Mouse (Mus musculus) left cerebral cortex, postnatal 14 days (tissue): ENCODE data around the gene C1qc. TPM values are rescaled to one million over a fixed set of nuclear protein-coding genes. Genes with fewer than 3 reads are reported as not detected.

Source experiments
- DNase-seq, 2 experiments: peaks; one replicate each; pipeline ENCODE4 v3.0.0; 2021 to 2022; ENCODE audit warnings: low spot score in 2 of 2, mixed read lengths in 1 of 2
- intact Hi-C: fragments of 180-260 bp; cut with DNase I; formaldehyde crosslinking; loops from one replicate; pipeline ENCODE4 v1.15.1; 2025
- total RNA-seq, 2 experiments: library from RNA; stranded (reverse); gene quantifications; 2 replicates each; pipeline ENCODE4 v1.2.3; 2021

The C1qc gene
- total RNA-seq, 2 experiments from 2014 or later: 39.4 to 40.1 TPM

GRCm38 (mm10) chr4:136863517-136863916 lies 29.3 kb downstream of the C1qc start:
- no peak for DNase-seq
- intact Hi-C loops: no loop called here

- DNase-seq: no peak
- intact Hi-C loops: no loop called here
Observed at GRCm38 (mm10) chr4:136862411-136862810, 30.5 kb downstream of the C1qc start.

DNA sequence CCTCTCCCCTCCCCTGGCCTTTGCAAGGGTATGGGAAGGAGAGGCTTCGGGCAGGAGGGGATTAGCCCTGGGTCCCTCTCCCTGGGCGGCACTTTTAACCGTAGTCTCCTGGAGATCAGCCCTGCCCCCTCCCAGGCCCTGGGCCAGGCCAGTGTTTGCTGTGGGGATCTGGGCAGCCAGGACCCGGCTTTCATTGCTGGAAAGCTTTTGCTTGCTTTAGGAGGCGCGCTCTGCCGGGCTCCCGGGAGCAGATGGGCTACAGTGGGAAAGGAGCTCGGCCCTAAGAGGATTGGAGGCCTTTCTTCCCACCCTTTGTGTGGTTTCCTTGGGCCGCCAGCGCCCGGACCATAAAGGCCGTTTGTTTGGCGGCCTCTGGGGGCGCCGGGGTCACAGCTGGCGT lies 31.1 kb downstream of the C1qc start:
- DNase-seq: no peak
- intact Hi-C loops: no loop called here

DNA sequence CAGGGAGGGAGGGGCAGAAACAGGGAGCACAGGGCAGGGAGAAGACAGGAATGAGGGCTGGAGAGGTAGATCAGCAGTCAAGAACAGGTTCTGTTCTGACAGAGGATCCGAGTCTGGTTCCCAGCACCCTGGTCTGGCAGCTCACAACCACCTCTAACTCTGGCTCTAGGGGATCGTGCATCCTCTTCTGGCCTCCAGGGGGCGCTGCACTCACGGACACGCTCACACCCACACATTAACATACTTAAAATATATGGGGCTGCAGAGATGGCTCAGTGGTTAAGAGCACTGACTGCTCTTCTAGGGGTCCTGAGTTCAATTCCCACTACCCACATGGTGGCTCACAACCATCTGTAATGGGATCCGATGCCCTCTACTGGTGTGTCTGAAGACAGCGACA lies 32.8 kb downstream of the C1qc start:
- no peak for DNase-seq
- intact Hi-C loops: no loop called here

- DNase-seq: peak in 1 of 2 experiments; percentile 50
Observed at GRCm38 (mm10) chr4:136855081-136855480, 37.8 kb downstream of the C1qc start.

GRCm38 (mm10) chr4:136852989-136853388 lies 39.9 kb downstream of the C1qc start:
- no peak for DNase-seq
- intact Hi-C loops: no loop called here

More at GRCm38 (mm10) chr4:136855081-136855480, 37.8 kb downstream of the C1qc start:
- intact Hi-C loops: no loop called here

- DNase-seq: no peak
- intact Hi-C loops: no loop called here
Observed at GRCm38 (mm10) chr4:136852119-136852518, 40.7 kb downstream of the C1qc start.

- DNase-seq: peak in 1 of 2 experiments; percentile 52
- intact Hi-C loops: no loop called here
Observed at GRCm38 (mm10) chr4:136848565-136848964, 44.3 kb downstream of the C1qc start.

DNA sequence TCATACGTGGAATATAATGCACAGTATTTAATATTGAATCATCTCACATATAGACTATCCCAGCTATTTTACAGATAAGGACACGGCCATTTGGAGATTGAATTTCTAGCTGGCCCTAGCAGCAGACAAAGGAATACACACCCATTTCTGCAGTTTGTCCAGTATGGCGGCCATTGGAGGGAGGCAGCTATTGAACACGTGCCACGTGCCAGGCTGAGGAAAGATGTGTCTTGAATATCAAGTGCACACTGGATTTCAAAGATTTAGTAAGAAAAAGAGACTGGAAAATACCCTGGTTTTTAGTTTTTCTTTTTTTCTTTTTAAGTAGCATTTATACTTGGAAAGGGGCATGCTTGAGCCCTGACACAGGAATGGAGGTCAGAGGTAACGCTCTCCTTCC lies 45.7 kb downstream of the C1qc start:
- intact Hi-C loops: no loop called here
- DNase-seq: no peak

DNA sequence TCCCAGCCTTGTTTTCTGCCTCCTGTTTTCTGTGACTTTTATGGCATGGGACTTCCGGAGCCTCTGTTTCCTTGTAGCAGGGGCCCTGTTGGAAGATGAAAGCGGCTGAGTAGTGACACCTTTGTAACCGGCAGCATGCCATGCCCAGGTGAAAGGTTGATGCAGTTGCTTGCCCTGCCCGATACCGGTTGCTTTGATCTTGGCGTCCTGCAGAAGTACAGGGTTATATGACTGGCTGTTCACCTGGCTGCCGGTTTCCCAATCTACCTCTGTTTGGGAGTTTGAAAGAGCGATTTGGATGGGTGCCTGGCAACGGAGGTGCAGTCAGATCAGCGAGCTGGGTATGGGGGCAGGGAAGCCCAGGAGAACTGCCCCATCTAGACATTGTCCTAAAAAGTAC lies 50.1 kb downstream of the C1qc start:
- DNase-seq: no peak
- intact Hi-C loops: no loop called here

DNA sequence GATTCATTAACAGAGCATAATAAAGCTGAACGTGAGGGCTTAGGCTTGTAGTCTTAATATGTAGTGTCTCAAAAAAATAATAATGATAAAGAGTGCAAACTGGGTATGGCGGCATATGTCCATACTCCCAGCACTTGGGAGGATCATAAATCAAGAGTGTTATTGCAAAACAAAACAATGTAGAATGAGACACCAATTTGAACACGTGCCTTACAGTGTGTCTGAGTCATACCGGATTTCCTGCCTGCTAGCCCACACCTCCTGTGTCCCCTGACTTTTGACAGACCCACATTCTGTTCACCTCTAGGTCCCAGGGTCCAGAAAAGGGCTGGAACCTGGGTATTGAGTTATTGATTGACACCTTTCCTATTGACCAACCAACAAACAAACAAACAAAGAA lies 50.8 kb downstream of the C1qc start:
- no peak for DNase-seq
- intact Hi-C loops: no loop called here

DNA sequence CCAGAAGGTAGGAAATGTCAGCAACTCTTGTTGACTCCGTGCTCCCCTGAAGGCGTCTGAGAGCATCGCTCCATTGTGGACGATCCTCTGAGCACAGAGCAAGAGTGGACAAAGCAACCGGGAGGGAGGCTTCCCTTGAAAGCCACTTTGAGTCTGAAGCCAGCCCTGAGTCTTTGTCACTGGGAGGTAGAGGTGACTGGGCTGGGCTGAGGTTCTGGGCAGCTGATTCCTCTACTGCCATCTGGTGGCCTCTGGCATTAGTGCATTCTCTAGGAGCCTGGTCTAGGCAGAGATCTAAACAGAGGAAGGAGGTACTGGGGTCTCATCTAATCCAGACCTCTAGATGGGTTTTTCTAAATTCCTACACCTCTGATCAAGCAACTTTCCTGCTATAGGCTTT lies 51.8 kb downstream of the C1qc start:
- intact Hi-C loops: loop anchor here (1.0 kb wide), 1 partner anchor 163 kb away; no protein-coding TSS in a partner anchor

More for the DNA sequence above, 51.8 kb downstream of the C1qc start:
- peak; percentile 82 to 90 for DNase-seq

Other genes starting within 250 kb of the C1qc start
- 10 to 100 TPM; 31.6 to 32.7 TPM for gene Ephb2, start 57.1 kb downstream of the C1qc start, total RNA-seq
- 10 to 100 TPM; 36.1 to 43.9 TPM for gene C1qb, start 6.9 kb downstream of the C1qc start, total RNA-seq
- gene C1qa, start 5.7 kb upstream of the C1qc start, total RNA-seq: 10 to 100 TPM; 42.5 to 44.9 TPM
- gene Epha8, start 63.8 kb upstream of the C1qc start, total RNA-seq: 10 to 100 TPM in 1 of 2 experiments, 1 to 10 TPM in 1; 9.8 to 10.5 TPM
- 10 to 100 TPM in 1 of 2 experiments, 1 to 10 TPM in 1; 8.4 to 11.3 TPM for gene Zbtb40, start 155.7 kb upstream of the C1qc start, total RNA-seq